Mouse (Mus musculus) layer of hippocampus, adult 8-10 months (tissue): ENCODE measurements around the gene Comt. TPM values are rescaled to one million over a fixed set of nuclear protein-coding genes. Genes with fewer than 3 reads are reported as not detected.

Experiments used
- DNase-seq, 2 experiments: peaks; one replicate each; pipeline ENCODE4 v3.0.0; 2022; ENCODE audit warnings: low spot score in 2 of 2
- microRNA-seq, 2 experiments: library from miRNA; unstranded; fragments of <30 nt; microRNA quantifications; one replicate each; pipeline ENCODE4 v1.2.0; 2022
- total RNA-seq, 4 experiments: library from RNA; stranded (reverse); gene quantifications; 2 replicates each; pipeline ENCODE4 v1.2.4; 2022

Comt gene
- total RNA-seq, 4 experiments from 2014 or later: 67.1 to 80.6 (median 76.9) TPM

GRCm38 (mm10) chr16:18360151-18360805 is 66.4 kb downstream of the Comt start:
- no peak for DNase-seq

DNA sequence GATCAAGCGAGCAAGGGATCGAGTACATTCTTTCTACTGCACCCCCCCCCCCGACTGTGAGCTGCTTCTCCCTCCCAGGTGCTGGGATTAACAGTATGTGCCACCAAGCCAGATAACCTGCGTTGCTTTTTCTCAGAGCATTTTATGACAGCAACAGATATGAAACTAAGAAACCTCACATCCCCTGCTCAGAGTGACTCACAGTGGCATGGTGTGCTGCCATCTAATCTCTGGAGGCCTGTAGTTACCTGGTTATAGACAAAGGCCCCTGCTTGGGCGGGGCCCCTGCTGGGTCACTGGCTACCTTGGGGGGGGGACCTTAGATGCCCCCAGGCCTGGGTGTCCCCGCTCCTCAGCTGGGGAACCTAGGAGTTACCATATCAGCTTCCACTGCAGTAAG is 68.7 kb downstream of the Comt start:
- DNase-seq: no peak

GRCm38 (mm10) chr16:18356961-18357360 is 69.7 kb downstream of the Comt start:
- no peak for DNase-seq

Small RNA genes lying within 50 kb of the gene (microRNA-seq; reads per million reads assigned to microRNA genes)
- gene Gm26219: 0 reads per million in 2 experiments

Other genes with a start within 250 kb of the Comt start
- not detected for gene Ccdc188, start 209.0 kb downstream of the Comt start, total RNA-seq
- gene Zdhhc8, start 191.7 kb downstream of the Comt start, total RNA-seq: 10 to 100 TPM; 60.7 to 90.9 (median 69.7) TPM
- 10 to 100 TPM; 55.2 to 69.1 (median 57.6) TPM for gene Trmt2a, start 178.2 kb downstream of the Comt start, total RNA-seq
- 10 to 100 TPM; 70.8 to 97.7 (median 84.0) TPM for gene Ranbp1, start 178.1 kb downstream of the Comt start, total RNA-seq
- gene Gm49776, start 168.5 kb downstream of the Comt start, total RNA-seq: not detected
- gene Dgcr8, start 137.6 kb downstream of the Comt start, total RNA-seq: 10 to 100 TPM; 40.5 to 65.1 (median 46.7) TPM
- gene Tango2, start 78.7 kb downstream of the Comt start, total RNA-seq: 100 to 1,000 TPM; 112 to 138 (median 127) TPM
- gene Arvcf, start 78.7 kb downstream of the Comt start, total RNA-seq: 10 to 100 TPM; 35.5 to 52.4 (median 41.6) TPM
- 10 to 100 TPM; 19.4 to 24.4 (median 21.0) TPM for gene Txnrd2, start 468 bp downstream of the Comt start, total RNA-seq
- gene Gnb1l, start 71.9 kb upstream of the Comt start, total RNA-seq: 1 to 10 TPM; 5.7 to 8.9 (median 6.5) TPM
- gene Rtl10, start 72.0 kb upstream of the Comt start, total RNA-seq: 10 to 100 TPM in 2 of 4 experiments, 1 to 10 TPM in 2; 7.9 to 11.1 (median 9.6) TPM
- gene Tbx1, start 163.8 kb upstream of the Comt start, total RNA-seq: 1 to 10 TPM in 3 of 4 experiments, under 1 TPM in 1; 0.70 to 1.7 (median 1.3) TPM
- gene Gp1bb, start 195.6 kb upstream of the Comt start, total RNA-seq: 1 to 10 TPM in 1 of 4 experiments, under 1 TPM in 1, not detected in 2; 0.63 to 1.4 TPM
- 100 to 1,000 TPM; 169 to 200 (median 179) TPM for gene Gm49601, start 199.6 kb upstream of the Comt start, total RNA-seq
- 100 to 1,000 TPM; 499 to 528 (median 503) TPM for gene Sept5, start 203.1 kb upstream of the Comt start, total RNA-seq